Mouse (Mus musculus) testis, adult 2 months (tissue): ENCODE measurements around the gene Fhl4. TPM values are rescaled to one million over a fixed set of nuclear protein-coding genes. Genes with fewer than 3 reads are reported as not detected.

Experiments used
- H3K27ac ChIP-seq: fragments of 200-500 bp; 2 replicates; pipeline ENCODE4 v1.5.1; 2012; ENCODE audit warnings: low read depth, low read length; ENCODE audit not compliant: control insufficient read depth, insufficient read depth
- H3K27me3 ChIP-seq: fragments of 200-500 bp; 2 replicates; pipeline ENCODE4 v1.6.1; 2012; ENCODE audit warnings: mild to moderate bottlenecking, low read length, moderate library complexity; ENCODE audit not compliant: control insufficient read depth, insufficient read depth
- H3K36me3 ChIP-seq: fragments of 200-500 bp; 2 replicates; pipeline ENCODE4 v1.6.1; 2012; ENCODE audit warnings: mild to moderate bottlenecking, low read length; ENCODE audit not compliant: control insufficient read depth, insufficient read depth
- H3K4me1 ChIP-seq: fragments of 200-500 bp; 2 replicates; pipeline ENCODE4 v1.6.1; 2012; ENCODE audit warnings: low read length; ENCODE audit not compliant: control insufficient read depth, insufficient read depth
- H3K4me3 ChIP-seq: fragments of 200-500 bp; 2 replicates; pipeline ENCODE4 v1.5.1; 2012; ENCODE audit warnings: low read depth, mild to moderate bottlenecking, low read length, moderate library complexity, mixed read lengths; ENCODE audit not compliant: control insufficient read depth
- CTCF ChIP-seq: fragments of 200-500 bp; IDR thresholded peaks from 2 replicates; pipeline ENCODE4 v1.5.1; 2012; ENCODE audit warnings: low read depth, mild to moderate bottlenecking, inconsistent platforms, low read length, moderate library complexity; ENCODE audit not compliant: control insufficient read depth, insufficient read depth, insufficient replicate concordance
- POLR2A ChIP-seq: fragments of 200-500 bp; IDR thresholded peaks from 2 replicates; pipeline ENCODE4 v1.6.1; 2012; ENCODE audit warnings: low read depth, mild to moderate bottlenecking, inconsistent platforms, low read length, moderate library complexity; ENCODE audit not compliant: control insufficient read depth
- polyA plus RNA-seq: library from polyadenylated mRNA; depleted of rRNA; stranded (reverse); fragments of >200 nt; gene quantifications from 2 replicates; pipeline ENCODE4 v1.2.3, GENCODE M21; 2012; rRNA removed

Gene Fhl4
- polyA plus RNA-seq, result 1,614 and 2,043 TPM in 2 replicates

DNA sequence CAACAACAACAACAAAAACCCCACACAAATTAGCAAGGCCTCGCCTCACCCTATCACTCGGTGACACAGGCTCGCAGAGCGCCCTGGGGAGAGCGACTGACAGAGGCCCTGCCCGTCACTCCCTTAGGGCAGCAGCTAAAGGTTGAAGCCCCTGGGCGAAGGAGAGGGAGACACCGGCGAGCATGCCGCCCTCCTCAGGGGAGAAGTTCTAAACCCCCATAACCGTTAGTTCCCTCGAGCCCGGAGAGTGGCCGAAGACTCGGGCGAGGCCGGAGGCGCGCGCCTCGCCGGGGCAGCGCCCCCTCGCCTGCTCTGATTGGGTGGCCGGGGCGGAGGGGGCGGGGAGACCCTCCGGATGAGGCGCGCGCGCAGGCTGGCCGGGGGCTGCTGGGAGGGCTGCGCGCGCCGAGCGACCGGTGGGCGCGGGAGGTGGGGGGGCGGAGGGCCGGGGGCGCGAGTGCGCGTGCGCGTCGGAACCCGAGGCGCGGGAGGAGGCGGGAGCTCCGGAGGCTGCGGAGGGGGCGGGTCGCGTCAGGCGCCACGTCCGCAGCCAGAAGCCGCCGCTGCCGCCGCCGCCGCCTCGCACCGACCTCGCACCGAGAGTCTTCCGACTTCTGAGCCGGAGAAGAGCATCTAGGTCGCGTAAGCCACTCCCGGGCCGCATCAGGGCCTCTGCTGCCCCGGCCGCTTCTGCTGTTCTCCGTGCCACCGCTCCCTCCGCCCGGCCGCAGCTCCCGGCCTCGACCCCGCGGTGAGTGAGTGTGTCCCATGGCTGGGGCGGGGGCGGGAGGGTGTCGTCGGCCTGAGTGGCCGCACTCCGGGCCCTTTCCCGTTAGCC is at the start of gene Fhl4, which contains the start of gene Tmem263:
Gene Fhl4 (minus strand): TSS at position 249 of the 838 bp plus-strand sequence.
Gene Tmem263 (plus strand): TSS at position 381 of the 838 bp plus-strand sequence.
- Histone ChIP-seq H3K36me3 (no peaks in the 10 kb centered on the region), H3K27me3 (no peaks in the 10 kb centered on the region), H3K4me3 (peak within 1 kb of the TSS; percentile 96), H3K4me1 (peaks cover 4% of the 10 kb centered on the region), H3K27ac (peak within 1 kb of the TSS; percentile 99)
- TF ChIP-seq CTCF, result no peak
- peak; percentile 82 for TF ChIP-seq POLR2A

DNA sequence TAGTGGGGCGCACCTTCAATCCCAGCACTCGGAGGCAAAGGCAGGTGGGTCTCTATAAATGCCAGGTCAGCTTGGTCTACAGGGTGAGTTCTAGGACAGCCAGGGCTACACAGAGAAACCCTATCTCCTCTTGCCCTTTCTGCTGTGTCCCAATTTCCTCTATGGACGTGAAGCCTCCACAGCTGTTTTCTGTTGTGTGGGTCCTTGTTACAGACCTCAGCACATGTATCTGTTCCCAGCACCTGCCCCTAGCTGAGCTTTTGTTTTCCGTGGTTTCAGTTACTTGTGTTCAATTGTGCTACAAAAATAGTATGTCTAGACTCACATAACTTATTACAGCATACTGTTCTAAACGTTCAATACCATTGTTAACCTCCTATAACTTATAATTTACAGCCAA is 46.9 kb upstream of the Fhl4 start:
- no peak overlapping the region for H3K4me3 ChIP-seq
- H3K27ac ChIP-seq, result no peak overlapping the region
- peaks cover 6% of the 10 kb centered on the region for H3K36me3 ChIP-seq
- TF ChIP-seq CTCF (no peak), POLR2A (no peak)
- no peaks in the 10 kb centered on the region for H3K27me3 ChIP-seq
- no peaks in the 10 kb centered on the region for H3K4me1 ChIP-seq

DNA sequence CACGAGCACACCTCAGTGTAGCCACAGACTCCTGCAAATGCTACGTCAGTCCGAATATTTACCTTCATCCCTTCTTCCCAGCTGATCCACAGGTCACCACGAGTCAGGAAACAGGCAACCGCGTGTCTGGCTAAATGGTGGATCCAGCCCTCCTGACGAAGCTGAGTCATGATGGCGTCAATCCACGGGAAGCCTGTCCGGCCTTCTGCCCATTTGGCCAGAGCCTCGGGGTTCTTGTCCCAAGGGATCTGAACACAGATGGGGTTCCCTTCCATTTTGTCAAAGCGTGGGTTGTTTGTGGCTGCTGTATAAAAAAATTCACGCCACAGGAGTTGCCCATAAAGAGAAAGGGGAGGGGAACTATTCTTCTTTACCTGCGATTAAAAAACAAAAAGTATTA is 44.0 kb upstream of the Fhl4 start:
- Histone ChIP-seq H3K27ac (no peak overlapping the region), H3K36me3 (peaks cover 6% of the 10 kb centered on the region), H3K4me3 (no peak overlapping the region), H3K4me1 (no peaks in the 10 kb centered on the region), H3K27me3 (no peaks in the 10 kb centered on the region)
- no peak for TF ChIP-seq POLR2A
- no peak for TF ChIP-seq CTCF

DNA sequence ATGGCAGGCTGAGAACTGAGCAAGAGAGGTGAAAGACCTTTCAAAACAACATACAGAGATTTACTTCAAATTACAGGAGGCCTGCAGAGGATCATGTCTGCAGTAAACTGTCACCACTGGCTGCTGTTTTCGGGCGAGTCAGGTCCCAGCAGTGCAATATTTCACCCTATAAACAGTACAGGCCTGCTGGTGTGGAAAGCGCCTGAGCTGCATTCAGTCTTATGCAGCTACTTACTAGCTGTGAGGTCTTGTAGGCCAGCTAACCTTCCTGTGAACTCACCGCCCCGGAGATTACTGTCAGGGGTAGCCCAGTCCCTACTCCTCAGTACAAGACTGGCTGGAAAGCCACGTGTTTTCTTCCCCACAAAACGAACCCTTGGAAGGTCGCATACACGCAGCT is 39.2 kb upstream of the Fhl4 start:
- Histone ChIP-seq H3K36me3 (peaks cover 7% of the 10 kb centered on the region), H3K4me3 (no peak overlapping the region), H3K27me3 (no peaks in the 10 kb centered on the region), H3K4me1 (no peaks in the 10 kb centered on the region), H3K27ac (no peak overlapping the region)
- no peak for TF ChIP-seq POLR2A
- TF ChIP-seq CTCF, result no peak

DNA sequence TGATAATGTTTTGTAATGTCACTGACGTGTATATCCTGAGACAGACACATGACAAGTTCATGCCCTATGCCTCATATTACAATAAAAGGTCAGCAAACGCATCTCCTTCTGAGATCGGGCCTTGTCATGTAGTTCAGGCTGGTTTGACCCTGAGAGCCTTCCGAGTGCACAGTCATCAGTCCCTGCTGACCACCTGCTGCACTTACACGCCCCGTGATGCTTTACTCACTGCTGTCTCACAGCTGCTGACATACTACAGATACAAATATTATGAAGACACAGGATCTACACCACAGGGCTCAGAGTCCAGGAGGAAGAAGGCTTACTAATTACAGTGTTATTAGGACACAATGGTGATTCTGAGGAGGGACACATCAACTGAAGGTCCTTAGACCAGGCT is 34.3 kb upstream of the Fhl4 start:
- Histone ChIP-seq H3K4me1 (no peaks in the 10 kb centered on the region), H3K27ac (no peak overlapping the region), H3K27me3 (no peaks in the 10 kb centered on the region), H3K36me3 (peaks cover 7% of the 10 kb centered on the region), H3K4me3 (no peak overlapping the region)
- no peak for TF ChIP-seq CTCF
- no peak for TF ChIP-seq POLR2A

DNA sequence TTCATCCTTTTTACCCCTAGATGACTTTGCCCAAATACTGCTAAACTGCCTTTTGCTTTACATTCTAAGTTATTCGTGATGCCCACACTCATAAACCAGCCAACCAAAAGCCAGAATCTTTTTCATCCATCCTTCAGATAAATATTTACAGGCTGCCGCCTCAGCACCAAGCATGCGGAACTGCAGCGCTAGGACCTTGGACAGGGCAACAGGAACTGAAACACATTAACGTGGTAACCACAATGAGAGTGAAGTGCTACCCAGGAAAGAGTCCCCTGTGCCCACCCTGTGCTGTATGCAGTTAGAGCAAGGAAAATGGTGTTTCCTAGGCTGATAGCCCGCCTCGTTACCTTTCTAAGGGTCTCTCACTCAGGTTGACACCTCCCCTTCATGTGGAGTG is 26.2 kb upstream of the Fhl4 start:
- no peaks in the 10 kb centered on the region for H3K27me3 ChIP-seq
- H3K4me3 ChIP-seq, result peak overlapping the region; percentile 96; the same call in 1 of the 2 replicates
- H3K4me1 ChIP-seq, result peaks cover 8% of the 10 kb centered on the region
- H3K36me3 ChIP-seq, result peaks cover 2% of the 10 kb centered on the region; the same call in 1 of the 2 replicates
- no peak for TF ChIP-seq POLR2A
- TF ChIP-seq CTCF, result no peak
- H3K27ac ChIP-seq, result peak overlapping the region; percentile 14; the same call in 1 of the 2 replicates

DNA sequence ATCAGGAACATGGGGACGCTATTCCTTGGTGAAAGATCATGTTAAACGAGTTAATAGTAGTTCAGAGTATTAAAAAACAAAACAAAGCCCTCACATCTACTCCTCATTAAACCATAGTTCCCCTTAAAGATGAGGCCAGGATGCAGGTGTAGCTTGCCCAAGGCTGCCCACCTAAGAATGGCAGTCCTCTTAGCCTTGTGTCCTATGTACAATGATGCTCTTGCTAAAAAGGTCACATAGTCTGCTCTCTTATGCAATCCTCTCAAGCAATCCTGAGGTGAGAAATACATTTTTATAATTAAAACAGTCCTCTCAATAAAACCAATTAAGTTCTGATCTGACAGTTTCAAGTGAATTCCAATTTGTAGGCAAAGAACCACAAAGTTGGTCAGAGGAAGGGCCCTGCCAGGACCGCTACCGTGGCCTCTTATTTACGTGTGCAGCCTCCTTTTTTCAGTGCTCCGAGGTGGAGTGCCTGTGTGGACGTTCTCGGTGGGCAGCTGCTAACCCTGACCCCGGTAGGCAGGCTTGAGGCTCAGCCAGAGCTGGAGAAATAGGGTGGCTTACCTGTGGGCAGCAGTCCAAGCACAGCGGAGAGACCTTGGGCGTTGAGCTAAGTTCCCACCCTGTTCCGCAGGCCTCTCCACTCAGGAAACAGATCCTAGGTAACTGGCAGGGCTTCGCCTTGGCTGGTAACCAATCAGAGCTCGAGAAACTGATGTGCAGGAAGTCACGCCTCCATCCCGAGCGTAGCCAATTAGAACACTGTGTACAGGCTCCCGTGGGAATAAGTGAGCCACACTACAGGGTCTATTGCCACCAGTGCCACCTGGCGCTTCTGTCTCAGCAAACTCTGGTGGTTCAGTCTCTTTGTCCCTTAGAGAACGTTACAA is 25.3 kb upstream of the Fhl4 start, which contains the start of gene Mterf2:
Gene Mterf2 (minus strand): TSS at position 633 of the 893 bp plus-strand sequence.
- H3K4me1 ChIP-seq, result peaks cover 8% of the 10 kb centered on the region
- TF ChIP-seq POLR2A, result 0 out of 2 replicates have a peak, but pooled peaks have one; percentile 25
- no peak for TF ChIP-seq CTCF
- H3K27ac ChIP-seq, result peak within 1 kb of the TSS; percentile 86
- H3K27me3 ChIP-seq, result no peaks in the 10 kb centered on the region
- no peaks in the 10 kb centered on the region for H3K36me3 ChIP-seq
- peak within 1 kb of the TSS; percentile 96 for H3K4me3 ChIP-seq
